Mouse (Mus musculus) forebrain, embryonic 16.5 days (tissue): ENCODE data around the gene Tspan15. TPM values are rescaled to one million over a fixed set of nuclear protein-coding genes. Genes with fewer than 3 reads are reported as not detected.
A peak's percentile ranks its signal among the peaks of the same experiment; 100 is the strongest.

Source experiments
- ATAC-seq: fragments of 200-750 bp; cut with Nextera tagmentation; 2 replicates; pipeline ENCODE4 v1.8.0; 2017; ENCODE audit warnings: mild to moderate bottlenecking, moderate library complexity
- H3K27ac ChIP-seq: fragments of 300-500 bp; sonication (generic); 2 replicates; pipeline ENCODE4 v1.5.1; 2014; ENCODE audit warnings: low read length, control low read depth
- H3K27me3 ChIP-seq: fragments of 300-500 bp; sonication (generic); replicated peaks from 2 replicates; pipeline ENCODE4 v1.6.1; 2014; ENCODE audit warnings: low read length; ENCODE audit not compliant: control insufficient read depth, insufficient read depth
- H3K36me3 ChIP-seq: fragments of 300-500 bp; sonication (generic); 2 replicates; pipeline ENCODE4 v1.6.1; 2014; ENCODE audit not compliant: control insufficient read depth, insufficient read depth
- H3K4me1 ChIP-seq: fragments of 300-500 bp; sonication (generic); replicated peaks from 2 replicates; pipeline ENCODE4 v1.6.1; 2014; ENCODE audit warnings: low read length; ENCODE audit not compliant: control insufficient read depth, insufficient read depth
- H3K4me2 ChIP-seq: fragments of 300-500 bp; sonication (generic); 2 replicates; pipeline ENCODE4 v1.6.1; 2014; ENCODE audit warnings: mild to moderate bottlenecking, low read length, control low read depth
- H3K4me3 ChIP-seq: fragments of 300-500 bp; sonication (generic); replicated peaks from 2 replicates; pipeline ENCODE4 v1.5.1; 2014; ENCODE audit warnings: mild to moderate bottlenecking, low read length, control low read depth
- H3K9ac ChIP-seq: fragments of 300-500 bp; sonication (generic); replicated peaks from 2 replicates; pipeline ENCODE4 v1.6.1; 2014; ENCODE audit warnings: low read depth, low read length, control low read depth
- H3K9me3 ChIP-seq: fragments of 300-500 bp; sonication (generic); 2 replicates; pipeline ENCODE4 v1.6.1; 2016; ENCODE audit warnings: low read length; ENCODE audit not compliant: control insufficient read depth
- WGBS: fragments of 180-500 bp; shearing (Covaris S2); extraction: QIAGEN DNeasy Blood & Tissue Kit; methylation state at CpG from one replicate; pipeline ENCODE4 v1.1.7; 2014; 5-methylcytosine and 5-hydroxymethylcytosine counted together
- polyA plus RNA-seq: library from polyadenylated mRNA; unstranded; fragments of >200 nt; fragmentation: Nextera tagmentation; extraction: Ambion mirVana; gene quantifications from 2 replicates; pipeline ENCODE4 v1.2.1, GENCODE M21; 2015

The Tspan15 gene
- polyA plus RNA-seq, 1 experiment from 2014 or later, result 15.4 TPM

DNA sequence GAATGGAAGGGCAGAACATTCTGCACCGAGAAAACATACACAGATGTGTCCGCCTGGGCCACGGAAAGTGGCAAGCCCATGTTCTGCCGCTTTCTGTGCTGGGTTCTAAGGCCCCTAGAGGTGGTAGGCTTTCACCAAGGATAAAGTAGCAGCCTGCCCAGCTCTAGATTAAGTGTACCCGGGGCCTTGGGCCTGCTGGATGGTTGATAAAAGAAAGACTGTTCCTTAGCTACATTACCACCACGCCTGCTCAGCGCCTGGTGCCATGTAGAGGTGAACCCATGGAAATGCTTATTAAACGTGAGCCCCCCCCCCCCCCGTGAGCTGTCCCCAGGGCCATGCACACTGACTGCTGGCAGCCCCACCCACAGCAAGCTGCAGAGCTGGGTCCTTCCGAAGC, 6.2 kb upstream of the Tspan15 start:
- H3K4me3 ChIP-seq, result no peak overlapping the region
- H3K36me3 ChIP-seq, result no peaks in the 10 kb centered on the region
- no peak overlapping the region for H3K4me2 ChIP-seq
- 83% methylated on average over 10 of the region's 10 CpGs for WGBS
- H3K27me3 ChIP-seq, result no peaks in the 10 kb centered on the region
- no peaks in the 10 kb centered on the region for H3K4me1 ChIP-seq
- no peak for ATAC-seq
- no peak overlapping the region for H3K27ac ChIP-seq
- H3K9ac ChIP-seq, result no peak overlapping the region
- H3K9me3 ChIP-seq, result no peaks in the 10 kb centered on the region

- WGBS, result 85% methylated on average over 6 of the region's 6 CpGs
- H3K4me3 ChIP-seq, result no peak overlapping the region
- H3K9ac ChIP-seq, result no peak overlapping the region
- H3K27me3 ChIP-seq, result no peaks in the 10 kb centered on the region; the same call in 1 of the 2 replicates
- no peak overlapping the region for H3K4me2 ChIP-seq
- H3K36me3 ChIP-seq, result no peaks in the 10 kb centered on the region
- H3K4me1 ChIP-seq, result 0 out of 2 replicates have a peak, but pooled peaks cover 3% of the 10 kb centered on the region
- H3K27ac ChIP-seq, result no peak overlapping the region
- H3K9me3 ChIP-seq, result no peaks in the 10 kb centered on the region
- ATAC-seq, result no peak
These were observed 5.1 kb upstream of the Tspan15 start for GRCm38 (mm10) chr10:62236165-62236564.

DNA sequence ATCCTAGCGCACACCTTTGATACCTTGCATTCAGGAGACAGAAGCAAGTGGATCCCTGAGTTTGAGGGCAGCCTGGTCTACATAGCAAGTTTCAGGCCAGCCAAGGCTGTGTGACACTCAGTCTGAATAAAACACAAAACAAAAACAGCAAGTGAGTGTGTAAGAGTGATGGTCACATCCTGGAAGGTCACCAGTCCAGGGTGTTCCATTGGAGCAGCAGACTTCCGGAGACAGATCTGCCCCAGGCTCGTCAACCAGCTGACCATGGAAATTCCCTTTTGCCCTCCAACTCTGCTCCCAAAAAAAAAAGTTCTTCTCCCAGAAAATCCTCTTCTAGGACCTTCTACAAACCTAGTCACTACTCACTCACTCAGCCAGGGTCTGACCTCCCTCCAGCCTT, 760 bp upstream of the Tspan15 start:
- H3K27ac ChIP-seq, result no peak overlapping the region
- H3K27me3 ChIP-seq, result no peaks in the 10 kb centered on the region; the same call in 1 of the 2 replicates
- H3K9ac ChIP-seq, result no peak overlapping the region
- WGBS, result 81% methylated on average over 3 of the region's 3 CpGs
- H3K4me3 ChIP-seq, result no peak overlapping the region
- no peaks in the 10 kb centered on the region for H3K36me3 ChIP-seq
- peaks cover 10% of the 10 kb centered on the region for H3K4me1 ChIP-seq
- H3K9me3 ChIP-seq, result no peaks in the 10 kb centered on the region
- no peak for ATAC-seq
- H3K4me2 ChIP-seq, result no peak overlapping the region

DNA sequence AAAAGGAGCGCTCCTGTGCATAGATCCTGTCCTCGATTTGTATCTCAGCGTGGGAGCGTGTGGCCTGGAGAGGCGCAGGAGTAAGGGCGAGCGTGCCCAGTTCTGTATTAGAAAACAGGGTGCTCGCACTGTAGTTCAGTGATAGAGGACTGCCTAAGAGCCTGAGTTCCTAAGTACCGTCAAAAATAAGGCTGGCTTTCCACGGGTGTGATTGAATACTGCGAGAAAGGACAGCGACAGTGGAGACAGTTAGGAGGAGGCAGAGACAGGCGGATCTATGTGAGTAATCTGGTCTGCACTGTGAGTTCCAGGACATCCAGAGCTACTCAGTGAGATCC, 313 bp upstream of the Tspan15 start:
- H3K36me3 ChIP-seq, result no peaks in the 10 kb centered on the region
- peak overlapping the region; percentile 63 for H3K9ac ChIP-seq
- no peak overlapping the region for H3K27ac ChIP-seq
- WGBS, result 2% methylated on average over 13 of the region's 13 CpGs
- peaks cover 10% of the 10 kb centered on the region for H3K4me1 ChIP-seq
- H3K4me3 ChIP-seq, result peak overlapping the region; percentile 71
- H3K27me3 ChIP-seq, result no peaks in the 10 kb centered on the region; the same call in 1 of the 2 replicates
- no peak for ATAC-seq
- H3K9me3 ChIP-seq, result no peaks in the 10 kb centered on the region
- peak overlapping the region; percentile 99 for H3K4me2 ChIP-seq

DNA sequence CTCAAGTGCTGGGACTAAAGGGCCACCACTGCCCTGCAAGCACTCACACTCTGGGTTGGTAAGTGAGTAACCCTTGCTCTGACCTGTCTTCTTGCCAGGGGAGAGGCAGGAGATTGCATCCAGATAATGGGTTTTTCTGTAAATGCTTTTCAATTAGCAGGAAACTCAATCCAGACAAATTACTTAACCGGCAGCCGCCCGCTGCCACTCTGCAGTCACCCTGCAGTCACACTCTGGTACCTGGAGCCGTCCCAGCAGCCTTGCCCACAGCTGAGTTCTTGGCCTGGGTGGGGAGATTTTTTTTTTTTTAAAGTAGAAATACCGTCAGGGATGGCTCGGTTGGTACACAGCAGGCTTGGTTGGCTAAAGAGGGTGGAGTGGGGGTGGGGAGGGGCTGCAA, 2.9 kb downstream of the Tspan15 start:
- Histone ChIP-seq H3K27me3 (no peaks in the 10 kb centered on the region; the same call in 1 of the 2 replicates), H3K36me3 (no peaks in the 10 kb centered on the region), H3K4me2 (no peak overlapping the region), H3K9ac (no peak overlapping the region), H3K27ac (no peak overlapping the region), H3K4me1 (peaks cover 10% of the 10 kb centered on the region), H3K9me3 (no peaks in the 10 kb centered on the region), H3K4me3 (no peak overlapping the region)
- no peak for ATAC-seq
- WGBS, result 39% methylated on average over 6 of the region's 6 CpGs

- H3K9ac ChIP-seq, result no peak overlapping the region
These were observed 5.2 kb downstream of the Tspan15 start for GRCm38 (mm10) chr10:62225839-62226238.

DNA sequence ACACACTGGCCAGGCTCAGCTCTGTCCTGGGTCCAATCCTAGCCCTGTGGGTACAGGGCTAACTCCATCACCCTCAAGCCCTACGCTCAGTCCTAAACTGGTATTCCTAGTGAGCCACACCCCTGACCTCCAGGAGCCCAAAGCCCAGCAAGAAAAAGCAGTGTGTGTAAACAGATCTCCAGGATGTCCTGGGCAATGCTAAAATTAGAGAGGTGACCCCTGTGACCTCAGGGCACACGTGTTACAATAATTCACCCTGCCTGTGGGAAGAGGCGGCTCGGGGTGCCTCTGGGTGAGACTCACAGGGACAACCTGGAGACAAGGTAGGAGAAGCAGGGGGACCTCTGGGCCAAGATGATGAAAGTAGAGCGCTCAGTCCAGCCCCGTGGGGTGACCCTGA, 6.8 kb downstream of the Tspan15 start:
- no peak for ATAC-seq
- no peak overlapping the region for H3K4me2 ChIP-seq
- no peaks in the 10 kb centered on the region for H3K9me3 ChIP-seq
- H3K9ac ChIP-seq, result no peak overlapping the region
- no peaks in the 10 kb centered on the region for H3K4me1 ChIP-seq
- H3K4me3 ChIP-seq, result no peak overlapping the region
- no peak overlapping the region for H3K27ac ChIP-seq
- no peaks in the 10 kb centered on the region for H3K36me3 ChIP-seq
- no peaks in the 10 kb centered on the region for H3K27me3 ChIP-seq
- WGBS, result 80% methylated on average over 6 of the region's 6 CpGs

More at GRCm38 (mm10) chr10:62225839-62226238, 5.2 kb downstream of the Tspan15 start:
- Histone ChIP-seq H3K27me3 (no peaks in the 10 kb centered on the region), H3K4me1 (peaks cover 7% of the 10 kb centered on the region), H3K36me3 (no peaks in the 10 kb centered on the region), H3K4me2 (no peak overlapping the region), H3K9me3 (no peaks in the 10 kb centered on the region), H3K27ac (no peak overlapping the region), H3K4me3 (no peak overlapping the region)
- WGBS, result 76% methylated on average over 7 of the region's 7 CpGs
- ATAC-seq, result no peak

- Histone ChIP-seq H3K36me3 (no peaks in the 10 kb centered on the region), H3K27me3 (no peaks in the 10 kb centered on the region)
- WGBS, result 83% methylated on average over 17 of the region's 17 CpGs
These were observed 8.3 kb downstream of the Tspan15 start for GRCm38 (mm10) chr10:62222777-62223176.

DNA sequence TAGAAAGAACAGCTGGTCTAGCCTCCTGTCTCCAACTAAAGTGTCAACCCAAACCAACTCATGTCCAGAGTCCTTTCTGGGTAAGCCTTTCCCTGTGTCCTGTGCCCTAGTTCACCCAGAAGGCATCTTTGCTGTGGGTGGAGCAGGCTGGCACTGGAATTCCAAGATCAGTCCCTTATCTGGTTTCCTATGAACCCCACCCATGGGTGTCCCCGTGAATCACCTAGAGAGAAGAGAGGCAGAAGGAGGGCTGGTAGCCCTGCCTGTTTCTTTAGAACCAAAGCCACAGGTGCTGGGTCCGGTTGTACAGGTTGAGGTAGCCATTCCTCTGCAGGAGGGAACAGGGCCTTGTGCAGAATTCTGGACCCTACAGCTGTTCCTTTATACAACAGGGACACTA, 9.4 kb downstream of the Tspan15 start:
- ATAC-seq, result no peak
- 97% methylated on average over 2 of the region's 2 CpGs for WGBS
- Histone ChIP-seq H3K4me2 (no peak overlapping the region), H3K9me3 (no peaks in the 10 kb centered on the region), H3K9ac (no peak overlapping the region), H3K4me1 (no peaks in the 10 kb centered on the region), H3K4me3 (no peak overlapping the region), H3K36me3 (no peaks in the 10 kb centered on the region), H3K27ac (no peak overlapping the region), H3K27me3 (no peaks in the 10 kb centered on the region)

More at GRCm38 (mm10) chr10:62222777-62223176, 8.3 kb downstream of the Tspan15 start:
- Histone ChIP-seq H3K9ac (no peak overlapping the region), H3K9me3 (no peaks in the 10 kb centered on the region), H3K4me3 (no peak overlapping the region), H3K4me2 (no peak overlapping the region), H3K27ac (no peak overlapping the region), H3K4me1 (no peaks in the 10 kb centered on the region)
- ATAC-seq, result no peak
